10 mouse cellular contexts compared by ENCODE assay signal in genomic region chr11:101056885-101057284, GRCm38 (mm10). TPM values are rescaled to one million over a fixed set of nuclear protein-coding genes. Genes with fewer than 3 reads are reported as not detected.
DNase-seq lines count a peak whose midpoint lies in the region; ATAC-seq lines count a peak whose summit lies in the region.
"Had no signal": no experiment of that assay in that cellular context is flagged by ENCODE, and none has a peak within 500 bp of the region (broad histone marks: within the 10 kb centered on the region; RNA-seq: fewer than 3 reads in every experiment).

No protein-coding gene starts in this region.

- no peak overlapping the region for H3K4me3 ChIP-seq in kidney, embryonic 15.5 days (replicated peaks)
- H3K4me3 ChIP-seq in limb, embryonic 10.5 days = no peak overlapping the region
- H3K4me3 ChIP-seq in stomach, embryonic 14.5 days (ENCODE audit: low read depth, low read length) = no peak overlapping the region
- H3K4me3 ChIP-seq: embryonic facial prominence, embryonic 12.5 days; midbrain, embryonic 12.5 days had no signal

- no peaks in the 10 kb centered on the region for H3K9me3 ChIP-seq in kidney, embryonic 15.5 days (replicated peaks)
- no peaks in the 10 kb centered on the region for H3K9me3 ChIP-seq in limb, embryonic 10.5 days (replicated peaks)
- no peaks in the 10 kb centered on the region for H3K9me3 ChIP-seq in stomach, embryonic 14.5 days (ENCODE audit: control insufficient read depth, low read depth, low read length)
- H3K9me3 ChIP-seq: midbrain, embryonic 12.5 days had no signal

- intact Hi-C loops in left cerebral cortex, postnatal 14 days (cut with DNase I) = loop anchor here (5.0 kb wide), 1 partner anchor 45 kb away; no protein-coding TSS in a partner anchor

- peak; percentile 47; the same call in 1 of the 2 replicates for ATAC-seq in kidney, embryonic 15.5 days (replicated peaks; ENCODE audit: low FRiP score)
- peak; percentile 65 for ATAC-seq in stomach, embryonic 14.5 days (ENCODE audit: insufficient number of reproducible peaks, insufficient read depth, low FRiP score, low read depth)
- ATAC-seq in CD4-positive, CD25-positive, alpha-beta regulatory T cell, adult 4 months = no peak
- ATAC-seq in megakaryocyte, adult 5-6 weeks (ENCODE audit: poor library complexity, severe bottlenecking) = no peak

- H3K9ac ChIP-seq in kidney, embryonic 15.5 days = no peak overlapping the region
- no peak overlapping the region; the same call in 1 of the 2 replicates for H3K9ac ChIP-seq in stomach, embryonic 14.5 days (replicated peaks; ENCODE audit: low read depth, low read length)
- H3K9ac ChIP-seq: embryonic facial prominence, embryonic 12.5 days; midbrain, embryonic 12.5 days had no signal

- peak overlapping the region; percentile 38 for H3K27ac ChIP-seq in kidney, embryonic 15.5 days
- H3K27ac ChIP-seq in limb, embryonic 10.5 days = 0 out of 2 replicates have a peak overlapping the region, but pooled peaks have one; percentile 0
- H3K27ac ChIP-seq in stomach, embryonic 14.5 days (ENCODE audit: low read length) = peak overlapping the region; percentile 92
- H3K27ac ChIP-seq: embryonic facial prominence, embryonic 12.5 days; midbrain, embryonic 12.5 days had no signal

- H3K4me2 ChIP-seq in kidney, embryonic 15.5 days = no peak overlapping the region
- H3K4me2 ChIP-seq in stomach, embryonic 14.5 days (replicated peaks; ENCODE audit: low read depth, low read length) = no peak overlapping the region
- H3K4me2 ChIP-seq: embryonic facial prominence, embryonic 12.5 days; midbrain, embryonic 12.5 days had no signal

- no peak for DNase-seq in kidney, postnatal 25 days
- DNase-seq in gastrocnemius, postnatal 25 days = peak; percentile 72
- DNase-seq in limb, embryonic 10.5 days (ENCODE audit: low spot score) = no peak
- no peak for DNase-seq in left cerebral cortex, postnatal 14 days (ENCODE audit: low spot score in 2 of 2)

- no peaks in the 10 kb centered on the region for H3K27me3 ChIP-seq in kidney, embryonic 15.5 days
- H3K27me3 ChIP-seq in limb, embryonic 10.5 days (ENCODE audit: low read depth, poor library complexity, severe bottlenecking) = no peaks in the 10 kb centered on the region
- no peaks in the 10 kb centered on the region for H3K27me3 ChIP-seq in stomach, embryonic 14.5 days (ENCODE audit: control insufficient read depth, insufficient read depth, low read length)
- H3K27me3 ChIP-seq: embryonic facial prominence, embryonic 12.5 days; midbrain, embryonic 12.5 days had no signal

- H3K4me1 ChIP-seq in kidney, embryonic 15.5 days = peaks cover 46% of the 10 kb centered on the region
- peaks cover 12% of the 10 kb centered on the region; the same call in 1 of the 2 replicates for H3K4me1 ChIP-seq in limb, embryonic 10.5 days
- H3K4me1 ChIP-seq in stomach, embryonic 14.5 days (ENCODE audit: control insufficient read depth, insufficient read depth, low read length) = peaks cover 45% of the 10 kb centered on the region
- H3K4me1 ChIP-seq: midbrain, embryonic 12.5 days had no signal

- 48% methylated on average over 8 of the region's 8 CpGs for WGBS in kidney, embryonic 15.5 days
- 39% methylated on average over 8 of the region's 8 CpGs for WGBS in limb, embryonic 10.5 days
- whole genome bisulfite sequencing in stomach, embryonic 14.5 days = 10% methylated on average over 8 of the region's 8 CpGs

- H3K36me3 ChIP-seq in kidney, embryonic 15.5 days = peaks cover 35% of the 10 kb centered on the region
- H3K36me3 ChIP-seq in limb, embryonic 10.5 days = peaks cover 67% of the 10 kb centered on the region
- H3K36me3 ChIP-seq in stomach, embryonic 14.5 days (ENCODE audit: control insufficient read depth, insufficient read depth, low read length) = no peaks in the 10 kb centered on the region; the same call in 1 of the 2 replicates

RNA-seq across cellular contexts. Expression of gene Naglu, which starts 12.9 kb away (rescaled TPM):
- polyA plus RNA-seq in kidney, embryonic 15.5 days (2015; fragmentation: Nextera tagmentation; extraction: Ambion mirVana) = 16.8 TPM in 2 replicates
- total RNA-seq in gastrocnemius, postnatal 25 days (2021) = 1 to 10 TPM; 3.3 to 3.9 TPM
- 4.9 and 5.9 TPM in 2 replicates for polyA plus RNA-seq in limb, embryonic 10.5 days (2016; fragmentation: Nextera tagmentation; extraction: Ambion mirVana)
- 11.2 and 14.2 TPM in 2 replicates for polyA plus RNA-seq in stomach, embryonic 14.5 days (2014; fragmentation: Nextera tagmentation; extraction: Ambion mirVana)
- 10 to 100 TPM in 1 of 2 experiments, 1 to 10 TPM in 1; 7.3 to 11.9 TPM for total RNA-seq in left cerebral cortex, postnatal 14 days (2021)
- 1 to 10 TPM; 7.6 to 7.9 TPM for polyA plus RNA-seq in CD4-positive, CD25-positive, alpha-beta regulatory T cell, adult 4 months (2017; shearing (Covaris generic))
- 7.2 and 7.9 TPM in 2 replicates for total RNA-seq in megakaryocyte, adult 5-6 weeks (2015)
- 8.9 and 9.1 TPM in 2 replicates for total RNA-seq in megakaryocyte, adult 5-6 weeks (2017)

RNA-seq across cellular contexts. Expression of gene Hsd17b1, which starts 21.3 kb away (rescaled TPM):
- polyA plus RNA-seq in kidney, embryonic 15.5 days (2015; fragmentation: Nextera tagmentation; extraction: Ambion mirVana) = 0.19 and 0.24 TPM in 2 replicates
- not detected for total RNA-seq in gastrocnemius, postnatal 25 days (2021)
- not detected in 2 replicates for polyA plus RNA-seq in limb, embryonic 10.5 days (2016; fragmentation: Nextera tagmentation; extraction: Ambion mirVana)
- polyA plus RNA-seq in stomach, embryonic 14.5 days (2014; fragmentation: Nextera tagmentation; extraction: Ambion mirVana) = not detected in 2 replicates
- total RNA-seq in left cerebral cortex, postnatal 14 days (2021) = 1 to 10 TPM in 1 of 2 experiments, under 1 TPM in 1; 0.42 to 1.1 TPM
- under 1 TPM in 1 of 2 experiments, not detected in 1; 0.32 TPM for polyA plus RNA-seq in CD4-positive, CD25-positive, alpha-beta regulatory T cell, adult 4 months (2017; shearing (Covaris generic))
- 0.11 and 0.45 TPM in 2 replicates for total RNA-seq in megakaryocyte, adult 5-6 weeks (2015)
- 0.29 TPM in 1 of 2 replicates, not detected in the other for total RNA-seq in megakaryocyte, adult 5-6 weeks (2017)

RNA-seq across cellular contexts. Expression of gene Coasy, which starts 25.5 kb away (rescaled TPM):
- 46.3 and 46.7 TPM in 2 replicates for polyA plus RNA-seq in kidney, embryonic 15.5 days (2015; fragmentation: Nextera tagmentation; extraction: Ambion mirVana)
- total RNA-seq in gastrocnemius, postnatal 25 days (2021) = 10 to 100 TPM in 1 of 2 experiments, 1 to 10 TPM in 1; 7.9 to 10.3 TPM
- 42.3 and 45.3 TPM in 2 replicates for polyA plus RNA-seq in limb, embryonic 10.5 days (2016; fragmentation: Nextera tagmentation; extraction: Ambion mirVana)
- polyA plus RNA-seq in stomach, embryonic 14.5 days (2014; fragmentation: Nextera tagmentation; extraction: Ambion mirVana) = 37.9 and 41.3 TPM in 2 replicates
- total RNA-seq in left cerebral cortex, postnatal 14 days (2021) = 10 to 100 TPM; 31.1 to 32.0 TPM
- 10 to 100 TPM; 17.4 to 27.7 TPM for polyA plus RNA-seq in CD4-positive, CD25-positive, alpha-beta regulatory T cell, adult 4 months (2017; shearing (Covaris generic))
- total RNA-seq in megakaryocyte, adult 5-6 weeks (2015) = 10.6 and 13.1 TPM in 2 replicates
- total RNA-seq in megakaryocyte, adult 5-6 weeks (2017) = 11.4 and 15.8 TPM in 2 replicates

RNA-seq across cellular contexts. Expression of gene Mlx, which starts 30.2 kb away (rescaled TPM):
- 44.9 and 46.9 TPM in 2 replicates for polyA plus RNA-seq in kidney, embryonic 15.5 days (2015; fragmentation: Nextera tagmentation; extraction: Ambion mirVana)
- total RNA-seq in gastrocnemius, postnatal 25 days (2021) = 10 to 100 TPM in 1 of 2 experiments, 1 to 10 TPM in 1; 7.5 to 11.0 TPM
- polyA plus RNA-seq in limb, embryonic 10.5 days (2016; fragmentation: Nextera tagmentation; extraction: Ambion mirVana) = 41.3 and 49.6 TPM in 2 replicates
- 36.7 and 46.0 TPM in 2 replicates for polyA plus RNA-seq in stomach, embryonic 14.5 days (2014; fragmentation: Nextera tagmentation; extraction: Ambion mirVana)
- total RNA-seq in left cerebral cortex, postnatal 14 days (2021) = 10 to 100 TPM; 44.9 to 49.9 TPM
- 10 to 100 TPM; 60.2 to 68.1 TPM for polyA plus RNA-seq in CD4-positive, CD25-positive, alpha-beta regulatory T cell, adult 4 months (2017; shearing (Covaris generic))
- total RNA-seq in megakaryocyte, adult 5-6 weeks (2015) = 62.7 and 64.8 TPM in 2 replicates
- total RNA-seq in megakaryocyte, adult 5-6 weeks (2017) = 79.3 and 96.0 TPM in 2 replicates

RNA-seq across cellular contexts. Expression of gene Psmc3ip, which starts 38.4 kb away (rescaled TPM):
- polyA plus RNA-seq in kidney, embryonic 15.5 days (2015; fragmentation: Nextera tagmentation; extraction: Ambion mirVana) = 37.3 and 38.0 TPM in 2 replicates
- 1 to 10 TPM; 1.5 to 1.7 TPM for total RNA-seq in gastrocnemius, postnatal 25 days (2021)
- 73.1 and 74.0 TPM in 2 replicates for polyA plus RNA-seq in limb, embryonic 10.5 days (2016; fragmentation: Nextera tagmentation; extraction: Ambion mirVana)
- polyA plus RNA-seq in stomach, embryonic 14.5 days (2014; fragmentation: Nextera tagmentation; extraction: Ambion mirVana) = 29.7 and 36.4 TPM in 2 replicates
- total RNA-seq in left cerebral cortex, postnatal 14 days (2021) = 1 to 10 TPM; 3.7 to 4.0 TPM
- polyA plus RNA-seq in CD4-positive, CD25-positive, alpha-beta regulatory T cell, adult 4 months (2017; shearing (Covaris generic)) = 1 to 10 TPM; 8.4 to 9.8 TPM
- 11.5 and 14.9 TPM in 2 replicates for total RNA-seq in megakaryocyte, adult 5-6 weeks (2015)
- total RNA-seq in megakaryocyte, adult 5-6 weeks (2017) = 21.3 and 24.1 TPM in 2 replicates

Comparison
In these comparisons a context has a peak if more than half of its experiments do, and no peak if none do; other contexts are left out.
1. ATAC-seq: peak in kidney, embryonic 15.5 days (single experiment) and stomach, embryonic 14.5 days (single experiment); none in CD4-positive, CD25-positive, alpha-beta regulatory T cell, adult 4 months (single experiment) and megakaryocyte, adult 5-6 weeks (single experiment).
2. H3K27ac ChIP-seq: peak in every context shown above with its lines; median percentile 92 in stomach, embryonic 14.5 days; 38 in kidney, embryonic 15.5 days; 0 in limb, embryonic 10.5 days.